Mouse (Mus musculus) layer of hippocampus, adult 18-20 months (tissue): ENCODE results near the gene Mpp3. TPM values are rescaled to one million over a fixed set of nuclear protein-coding genes. Genes with fewer than 3 reads are reported as not detected.
A peak's percentile ranks its signal among the peaks of the same experiment; 100 is the strongest.

Source experiments
- DNase-seq, 2 experiments: peaks; one replicate each; pipeline ENCODE4 v3.0.0; 2022; ENCODE audit warnings: low spot score in 2 of 2
- total RNA-seq, 2 experiments: library from RNA; stranded (reverse); gene quantifications; 2 replicates each; pipeline ENCODE4 v1.2.3; 2021

Gene Mpp3
- total RNA-seq, 2 experiments from 2014 or later: 85.5 to 88.9 TPM

GRCm38 (mm10) chr11:102040138-102040524, 11.9 kb upstream of the Mpp3 start:
- peak in 1 of 2 experiments; percentile 78 for DNase-seq

DNA sequence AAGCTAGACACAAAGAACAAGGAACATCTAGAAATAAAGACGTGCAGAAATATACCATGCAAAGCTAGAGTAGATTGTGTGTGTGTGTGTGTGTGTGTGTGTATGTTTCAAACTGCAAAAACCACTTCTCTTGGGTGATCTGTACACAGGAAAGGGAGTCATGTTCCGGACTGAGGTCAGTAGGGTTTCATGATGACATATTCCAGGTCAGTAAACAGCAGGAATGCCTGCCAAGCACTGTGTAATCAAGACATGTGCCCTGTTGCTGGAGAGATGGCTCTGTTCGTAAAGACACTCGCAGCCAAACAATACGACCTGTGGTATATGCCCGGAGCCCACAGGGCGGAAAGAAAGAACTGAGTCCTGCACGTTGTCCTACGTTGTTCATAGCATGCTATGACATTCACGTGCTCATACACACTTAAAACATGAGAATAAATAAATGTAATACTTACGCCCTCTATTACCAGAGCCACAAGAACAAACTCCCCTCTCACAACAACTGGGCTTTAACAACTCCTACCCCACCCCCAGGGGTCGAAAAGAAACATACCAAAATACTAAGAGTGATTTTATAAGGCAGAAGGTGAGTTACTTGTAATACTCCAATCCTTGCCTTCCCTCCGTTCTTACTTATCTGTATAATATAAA, 11.4 kb upstream of the Mpp3 start:
- no peak for DNase-seq

- DNase-seq: no peak
Observed at GRCm38 (mm10) chr11:102037789-102038188, 9.5 kb upstream of the Mpp3 start.

GRCm38 (mm10) chr11:102036336-102036735, 8.1 kb upstream of the Mpp3 start:
- no peak for DNase-seq

DNA sequence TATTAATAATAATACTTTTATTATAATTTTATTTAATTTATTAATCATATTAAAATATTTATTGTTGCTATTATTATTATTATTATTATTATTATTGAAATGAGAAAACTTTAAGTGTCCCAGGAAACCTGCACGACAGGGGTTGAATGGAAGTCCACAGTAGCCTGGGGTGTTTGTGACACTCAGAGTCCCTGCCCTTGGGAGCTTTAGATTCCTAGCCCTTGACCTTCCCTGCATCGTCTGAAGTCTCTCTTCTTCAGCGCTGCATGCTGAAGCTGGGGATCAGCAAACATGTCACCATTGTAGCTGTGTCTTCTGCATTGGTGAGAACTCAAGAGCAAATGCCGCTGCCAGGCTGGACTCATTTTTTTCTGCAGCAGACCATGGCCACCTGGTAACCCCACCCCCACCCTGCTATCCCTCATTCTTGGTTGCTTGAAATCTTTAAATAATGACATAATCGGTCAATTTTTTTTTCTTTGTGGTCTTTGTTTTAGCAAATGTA, 7.2 kb upstream of the Mpp3 start:
- DNase-seq: no peak

DNA sequence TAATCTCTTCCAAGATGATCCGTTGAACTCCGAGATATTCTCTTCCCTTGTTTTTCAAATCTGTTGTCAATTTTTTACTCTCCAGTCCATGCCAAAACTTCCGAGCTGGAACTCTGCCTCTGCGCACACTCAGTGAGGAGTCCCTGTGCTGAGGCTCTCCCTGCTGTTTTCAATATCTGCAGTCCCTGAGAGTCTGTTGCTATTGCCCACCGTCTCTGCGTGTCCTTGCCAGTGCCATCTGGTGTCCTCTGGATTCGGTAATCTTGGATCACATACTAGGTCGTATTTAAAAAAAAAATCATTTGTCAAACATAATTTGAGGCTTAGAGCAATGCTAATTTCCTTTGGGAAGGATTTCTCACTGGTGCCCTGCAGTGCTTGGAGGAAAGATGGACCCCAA, 6.6 kb upstream of the Mpp3 start:
- peak in 1 of 2 experiments; percentile 74 for DNase-seq

- no peak for DNase-seq
Observed at GRCm38 (mm10) chr11:102033055-102033591, 4.9 kb upstream of the Mpp3 start.

DNA sequence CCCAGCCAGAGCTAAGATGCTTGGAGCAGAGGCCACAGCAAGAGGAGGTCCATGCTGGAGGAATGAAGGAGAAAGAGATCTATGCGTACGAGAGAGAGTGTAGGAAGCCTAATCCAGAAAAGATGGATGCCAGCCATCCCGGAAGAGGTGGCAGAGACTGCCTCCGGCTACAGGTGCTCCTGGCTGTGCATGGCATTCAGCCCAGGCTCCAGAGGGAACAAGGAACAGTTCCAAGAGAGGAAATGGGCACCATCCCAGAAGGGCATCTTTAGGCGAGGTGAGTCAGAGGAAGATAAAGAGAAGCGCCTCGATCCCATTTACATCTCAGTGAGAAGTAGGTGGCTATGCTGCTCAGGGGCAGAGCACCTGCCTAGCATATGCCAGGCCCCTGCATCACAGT, 2.9 kb upstream of the Mpp3 start:
- DNase-seq: no peak

- DNase-seq: no peak
Observed at GRCm38 (mm10) chr11:102029966-102030365, 1.7 kb upstream of the Mpp3 start.

GRCm38 (mm10) chr11:102029304-102029703, 1.0 kb upstream of the Mpp3 start:
- no peak for DNase-seq

DNA sequence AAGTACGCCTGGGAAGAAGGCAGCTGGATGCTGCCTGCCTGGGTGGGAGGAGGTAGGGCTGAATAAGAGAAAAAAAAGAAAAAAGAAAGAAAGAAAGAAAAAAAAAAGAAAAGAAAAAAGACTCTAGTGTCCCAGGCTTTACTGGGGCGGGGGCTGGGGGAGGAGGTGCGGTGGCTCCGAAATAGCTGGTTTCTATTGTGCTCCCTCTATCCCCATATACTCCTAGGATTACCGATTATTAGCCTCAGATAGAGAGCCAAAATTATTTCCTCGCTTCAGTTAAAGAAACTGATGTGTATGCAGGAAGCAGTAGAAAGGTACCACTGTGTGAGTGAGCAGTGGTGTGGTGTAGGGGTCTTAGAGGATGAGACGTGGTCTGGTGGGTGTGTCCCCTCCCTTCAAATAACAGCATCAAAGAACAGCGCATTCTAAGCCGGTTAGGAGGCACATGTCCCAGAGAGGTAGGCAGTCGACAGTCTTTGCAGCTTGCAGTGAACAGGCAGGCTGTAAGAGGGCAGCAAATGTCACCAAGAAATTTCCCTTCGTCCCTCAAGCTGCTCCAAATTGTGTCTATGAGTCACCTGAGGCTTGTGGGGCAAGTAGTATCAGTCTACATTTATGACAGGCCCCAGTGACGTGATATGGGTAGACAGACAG, 772 bp downstream of the Mpp3 start:
- no peak for DNase-seq

- DNase-seq: peak; percentile 40 to 65
Observed at GRCm38 (mm10) chr11:102026694-102027360, 1.4 kb downstream of the Mpp3 start.

DNA sequence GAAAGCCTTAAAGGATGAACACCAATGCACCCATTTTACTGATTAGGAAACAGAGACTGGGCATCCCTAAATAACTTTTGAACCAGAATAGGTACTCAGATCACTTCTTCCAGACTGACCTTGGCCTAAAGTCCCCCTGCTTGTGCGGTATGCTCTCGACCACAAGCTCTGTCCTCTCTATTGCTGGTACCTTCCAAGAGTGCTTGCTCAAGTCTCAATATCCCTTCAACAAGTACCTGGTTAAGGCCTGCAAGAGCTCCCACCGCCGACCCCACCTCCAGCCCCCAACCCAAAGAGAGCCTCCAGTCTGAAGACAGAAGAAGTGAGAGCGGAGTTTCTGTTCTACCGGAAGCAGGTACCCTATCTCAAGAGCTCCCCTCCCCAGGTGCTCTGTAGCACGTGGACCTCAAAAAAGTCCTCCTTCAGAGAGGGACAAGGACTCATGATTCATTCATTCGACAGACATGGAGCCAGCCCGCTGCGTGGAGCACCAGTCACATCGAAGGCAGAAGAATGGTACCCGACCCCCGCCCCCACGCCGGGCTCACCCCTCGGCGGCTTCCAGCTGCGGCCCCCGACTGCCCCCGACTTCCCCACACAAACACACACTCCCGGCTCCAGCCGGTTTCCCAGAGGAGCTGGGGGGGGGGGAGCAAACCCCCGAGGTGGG, 2.1 kb downstream of the Mpp3 start:
- DNase-seq: no peak

GRCm38 (mm10) chr11:102025354-102025753, 2.9 kb downstream of the Mpp3 start:
- DNase-seq: no peak

DNA sequence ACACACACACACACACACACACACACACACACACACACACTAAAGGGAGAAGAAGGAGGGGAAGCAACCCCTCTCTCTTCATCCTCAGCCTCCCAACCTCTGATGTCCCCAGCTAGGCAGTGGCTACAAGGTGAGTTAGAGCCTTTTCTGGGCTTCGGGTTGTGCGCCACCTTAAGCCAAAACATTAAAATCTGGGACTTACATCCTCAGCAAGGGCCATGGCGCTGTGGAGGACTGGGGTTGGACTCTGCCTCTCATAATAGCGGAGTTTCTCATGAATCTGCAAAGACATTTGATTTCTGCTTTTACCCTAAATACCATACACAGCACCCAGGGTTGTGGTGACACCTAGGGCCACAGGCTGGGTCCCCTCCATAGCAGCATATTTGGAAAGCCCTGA, 3.4 kb downstream of the Mpp3 start:
- no peak for DNase-seq

DNA sequence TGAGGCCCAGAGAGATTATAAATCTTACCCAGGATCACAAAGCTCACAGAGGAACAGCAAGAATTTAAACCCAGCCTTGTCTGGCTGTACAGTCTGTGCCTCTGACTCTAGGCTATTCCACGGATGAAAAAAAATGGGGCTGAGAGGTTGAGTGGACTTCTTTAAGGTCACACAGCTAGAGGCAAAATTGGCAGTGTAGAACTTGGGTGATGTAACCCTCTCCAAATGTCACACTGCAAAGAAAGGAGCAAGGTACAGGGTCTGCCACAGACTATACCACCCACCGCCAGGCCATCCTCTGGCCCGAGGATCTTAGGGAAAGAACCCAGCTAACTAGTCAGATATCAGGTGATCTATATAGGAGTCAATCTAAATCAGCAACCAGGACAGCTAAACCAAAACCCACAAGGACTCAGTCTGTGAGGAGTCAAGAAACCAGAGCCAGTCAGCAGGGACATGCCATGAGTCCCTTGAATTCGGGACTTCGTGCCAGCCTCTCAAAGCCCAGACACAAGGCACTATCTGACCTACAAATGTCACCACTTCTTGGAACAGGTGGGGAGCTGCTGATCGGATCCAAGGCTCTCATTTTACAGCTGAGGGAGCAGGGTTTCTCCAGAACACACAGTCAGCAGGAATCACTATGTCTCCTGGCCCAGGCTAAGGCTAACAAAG, 4.0 kb downstream of the Mpp3 start:
- DNase-seq: no peak

GRCm38 (mm10) chr11:102023406-102023805, 4.9 kb downstream of the Mpp3 start:
- DNase-seq: no peak

GRCm38 (mm10) chr11:102021196-102021595, 7.1 kb downstream of the Mpp3 start:
- DNase-seq: no peak

- no peak for DNase-seq
Observed at GRCm38 (mm10) chr11:102019736-102020135, 8.5 kb downstream of the Mpp3 start.

- no peak for DNase-seq
Observed at GRCm38 (mm10) chr11:102016136-102016535, 12.1 kb downstream of the Mpp3 start.

DNA sequence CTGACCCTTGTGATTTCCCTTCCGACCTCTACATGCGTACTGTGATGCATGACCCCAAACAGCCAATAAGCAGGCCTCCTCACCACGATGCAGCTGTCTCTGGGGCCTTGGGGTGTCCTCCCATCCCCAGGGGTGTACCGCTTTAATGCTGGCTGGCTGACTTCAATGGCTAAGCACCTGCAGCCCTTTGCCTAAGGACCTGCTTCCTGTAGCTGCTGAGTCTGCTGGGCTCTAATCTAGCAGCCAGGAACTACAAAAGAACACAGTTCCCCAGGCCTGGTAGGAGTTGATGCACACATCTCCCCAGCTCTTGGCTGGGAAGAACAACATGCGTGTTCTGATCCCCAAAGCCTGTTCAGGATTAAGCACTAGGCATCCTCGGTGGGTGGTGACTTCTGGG, 12.8 kb downstream of the Mpp3 start:
- no peak for DNase-seq
